Mouse (Mus musculus) spleen, postnatal 36 days (tissue): ENCODE data around the gene Olfr676.
"Not testable (repeated sequence)": the region's sequence is repeated elsewhere in the genome, so short reads cannot be mapped to it uniquely, and the experiment has no call there.

Source experiments
- DNase-seq, 2 experiments: peaks; one replicate each; pipeline ENCODE4 v3.0.0; 2022; ENCODE audit warnings: low spot score in 2 of 2, mixed read lengths in 1 of 2

The Olfr676 gene

DNA sequence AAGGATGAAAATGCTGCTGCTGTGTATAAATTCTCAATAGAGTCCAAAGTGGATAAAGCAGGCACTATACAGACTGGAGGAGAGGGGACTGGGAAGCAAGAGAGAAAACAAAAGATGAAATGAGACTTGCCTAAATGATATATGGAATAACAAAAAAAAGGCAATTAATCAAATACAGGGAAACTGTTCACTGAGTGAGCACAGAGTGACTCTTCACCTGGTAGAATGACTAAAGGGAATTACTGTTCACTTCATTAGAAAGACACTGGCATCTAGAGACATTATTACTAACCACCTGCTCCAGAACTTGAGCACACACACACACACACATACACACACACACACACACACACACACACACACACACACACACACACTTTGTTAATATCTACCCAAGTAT, at the start of gene Olfr676:
TSS of gene Olfr676 (plus strand) at position 301 of the 400 bp plus-strand sequence.
- DNase-seq, result no peak

DNA sequence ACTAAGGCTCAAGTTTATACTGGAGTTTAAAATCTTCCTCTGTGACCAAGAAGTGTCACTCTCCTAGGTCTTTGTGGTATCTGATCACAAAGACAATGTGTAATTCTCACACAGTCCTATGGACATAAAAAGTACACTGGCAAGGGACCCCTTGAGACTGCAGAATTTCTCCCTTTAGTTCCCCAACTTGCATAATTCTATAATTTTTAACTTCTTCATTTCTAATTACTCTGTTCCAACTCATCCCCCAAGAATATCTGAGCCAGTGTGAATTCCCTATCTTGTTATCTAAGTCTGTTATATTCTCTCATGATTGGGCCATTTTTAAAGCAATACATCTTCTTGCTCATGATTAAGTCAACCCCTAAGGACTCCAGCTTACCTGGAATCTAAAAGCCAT, 30.6 kb upstream of the Olfr676 start, which contains the start of gene Olfr672:
TSS of gene Olfr672 (minus strand) at position 101 of the 400 bp plus-strand sequence.
- DNase-seq, result no peak

DNA sequence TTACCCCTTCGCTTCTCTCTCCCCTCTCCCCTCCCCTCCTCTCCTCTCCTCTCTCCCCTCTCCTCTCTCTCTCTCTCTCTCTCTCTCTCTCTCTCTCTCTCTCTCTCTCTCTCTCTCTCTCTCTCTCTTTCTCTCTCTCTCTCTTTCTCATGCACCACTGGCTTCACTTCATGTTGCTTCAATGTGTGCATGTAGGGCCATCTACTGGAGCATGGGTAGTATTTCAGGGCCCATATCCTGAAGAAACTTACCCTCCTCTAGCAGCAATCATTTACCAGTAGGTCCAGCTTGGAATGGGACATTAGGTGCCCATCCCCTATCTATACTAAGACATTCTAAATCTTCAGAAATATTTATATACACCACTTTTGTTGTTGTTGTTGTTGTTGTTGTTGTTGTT, 10.0 kb upstream of the Olfr676 start:
- DNase-seq, result no peak

DNA sequence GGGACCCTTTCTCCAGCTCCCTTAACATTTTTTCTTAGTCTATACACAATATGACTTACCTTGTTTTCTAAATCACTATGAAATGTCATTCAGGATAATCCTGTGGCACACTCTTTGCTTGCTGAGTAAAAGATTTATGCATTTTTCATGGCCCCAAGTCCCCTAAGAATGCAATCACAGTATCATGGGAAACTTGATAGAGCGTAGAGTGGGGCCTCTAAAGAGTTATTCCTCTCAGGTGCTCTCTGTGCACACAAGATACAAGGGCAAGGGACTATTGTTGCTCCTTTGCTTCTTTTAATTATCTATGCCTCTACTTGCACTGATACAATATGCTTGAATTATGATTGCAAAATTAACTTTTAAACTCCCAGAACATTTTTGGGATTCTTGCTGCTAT, 4.1 kb upstream of the Olfr676 start, which contains the start of gene Olfr675:
TSS of gene Olfr675 (minus strand) at position 101 of the 400 bp plus-strand sequence.
- DNase-seq, result no peak

DNA sequence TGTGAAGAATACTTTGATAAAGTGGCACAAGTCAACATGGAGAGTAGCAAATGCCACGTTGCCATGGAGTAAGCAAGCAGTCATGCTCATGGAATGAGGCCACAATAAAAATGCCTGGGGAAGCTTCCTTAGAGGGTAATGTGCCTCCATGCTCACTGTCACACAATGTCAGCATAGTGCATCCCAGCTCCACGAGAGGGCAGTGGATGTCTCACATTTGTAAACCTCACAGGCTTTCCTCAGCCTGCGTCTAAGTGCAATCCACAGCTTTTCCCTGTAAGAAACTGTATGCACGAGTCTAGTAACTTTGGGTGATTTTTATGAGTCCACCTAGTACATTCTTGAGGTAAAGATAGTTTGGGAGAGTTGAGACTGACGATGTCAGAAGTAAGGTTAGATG, 1.3 kb downstream of the Olfr676 start:
- not testable (repeated sequence) for DNase-seq

DNA sequence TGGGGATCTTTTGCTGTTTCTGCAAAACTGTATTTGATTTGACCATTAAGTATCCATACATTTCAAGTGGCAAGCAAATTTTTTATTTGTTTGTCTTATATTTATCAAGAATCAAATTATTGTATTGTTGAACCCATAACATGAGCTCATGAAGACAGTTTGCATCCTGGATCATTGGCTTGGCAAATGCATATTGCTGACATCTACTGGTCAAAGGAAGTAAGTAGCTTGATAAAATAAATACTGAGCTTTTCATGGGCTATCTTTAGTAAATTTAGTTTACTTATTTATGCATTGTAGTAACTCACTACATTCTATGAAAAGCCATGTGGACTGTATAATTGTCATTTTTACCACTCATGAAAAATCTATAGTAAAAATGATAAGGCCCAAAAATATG, 26.5 kb downstream of the Olfr676 start:
- no peak for DNase-seq

DNA sequence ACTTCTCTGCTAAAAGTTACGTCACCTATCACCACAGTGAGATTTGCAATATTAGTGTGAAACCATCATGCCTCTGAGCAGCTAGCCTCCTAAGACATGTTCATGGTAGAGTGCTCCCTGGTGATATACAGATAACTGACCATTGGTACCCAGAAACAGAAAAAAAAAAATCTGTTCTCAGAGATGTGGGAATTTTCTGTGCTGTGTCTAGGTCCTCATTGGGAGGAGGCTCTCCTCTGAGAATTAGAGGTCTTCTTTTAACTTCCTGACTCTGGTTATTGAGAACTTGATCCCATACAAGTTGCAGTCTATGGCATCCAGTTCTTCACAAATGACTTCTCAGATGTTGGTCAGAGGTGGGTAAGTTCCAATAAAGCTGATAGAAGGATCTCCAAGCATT, 31.7 kb downstream of the Olfr676 start, which contains the start of gene Olfr678:
TSS of gene Olfr678 (plus strand) at position 301 of the 400 bp plus-strand sequence.
- no peak for DNase-seq

DNA sequence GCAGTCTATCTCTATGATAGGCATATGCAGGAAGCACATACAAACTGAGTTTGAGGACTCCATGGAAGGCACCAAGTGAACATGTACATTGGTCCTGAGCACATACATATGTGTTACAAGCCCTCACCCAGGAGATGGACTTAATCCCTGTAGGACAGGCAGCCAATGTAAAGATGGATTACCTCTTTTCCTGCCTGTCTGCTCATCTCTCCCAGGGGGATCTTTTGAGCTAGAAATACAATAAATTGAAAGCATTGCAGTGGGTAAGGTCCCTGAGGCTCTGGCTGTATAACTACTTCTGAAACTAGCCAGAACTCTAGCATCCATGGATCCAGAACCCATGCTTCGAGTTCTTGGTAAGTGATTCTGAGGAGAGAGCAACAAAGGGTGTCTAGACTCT, 48.4 kb downstream of the Olfr676 start, which contains the start of gene Olfr679:
TSS of gene Olfr679 (plus strand) at position 301 of the 400 bp plus-strand sequence.
- no peak for DNase-seq
